Mouse (Mus musculus) brain, embryonic 14.5 days (tissue): ENCODE data around the gene Zranb1.

Experiments used
- CTCF ChIP-seq: fragments of 200-500 bp; IDR thresholded peaks from 2 replicates; pipeline ENCODE4 v1.5.1; 2012; ENCODE audit warnings: inconsistent platforms, mild to moderate bottlenecking, moderate library complexity, borderline replicate concordance; ENCODE audit not compliant: insufficient read depth, insufficient read length; ENCODE audit errors: extremely low read depth
- POLR2A ChIP-seq: fragments of 200-500 bp; IDR thresholded peaks from 2 replicates; pipeline ENCODE4 v1.6.1; 2012; ENCODE audit warnings: mild to moderate bottlenecking, inconsistent platforms, borderline replicate concordance; ENCODE audit not compliant: poor library complexity, insufficient read depth, insufficient read length, severe bottlenecking; ENCODE audit errors: extremely low read depth

GRCm38 (mm10) chr7:132930055-132930454 is 887 bp upstream of the Zranb1 start:
- TF ChIP-seq CTCF: no peak; the same call in 1 of the 2 replicates
- no peak for TF ChIP-seq POLR2A
